Mouse (Mus musculus) lung, embryonic 16.5 days (tissue): ENCODE measurements at regions not wholly inside any gene's neighbourhood (a gene's known extent, or its start where the extent isn't known, plus 50 kb on each side); places are given as distances from the start of the nearest gene placed in this dataset.
A peak's percentile ranks its signal among the peaks of the same experiment; 100 is the strongest.

Experiments used
- ATAC-seq: fragments of 200-750 bp; cut with Nextera tagmentation; 2 replicates; pipeline ENCODE4 v1.8.0; 2017; ENCODE audit warnings: low read depth, mild to moderate bottlenecking, moderate library complexity
- H3K27ac ChIP-seq: fragments of 300-500 bp; sonication (generic); 2 replicates; pipeline ENCODE4 v1.5.1; 2014; ENCODE audit warnings: mild to moderate bottlenecking, control low read depth, low read length
- H3K27me3 ChIP-seq: fragments of 300-500 bp; sonication (generic); 2 replicates; pipeline ENCODE4 v1.6.1; 2014; ENCODE audit warnings: low read depth, low read length, mixed read lengths; ENCODE audit not compliant: control insufficient read depth, insufficient read depth
- H3K36me3 ChIP-seq: fragments of 300-500 bp; sonication (generic); 2 replicates; pipeline ENCODE4 v1.6.1; 2014; ENCODE audit warnings: low read length; ENCODE audit not compliant: control insufficient read depth, insufficient read depth
- H3K4me1 ChIP-seq: fragments of 300-500 bp; sonication (generic); replicated peaks from 2 replicates; pipeline ENCODE4 v1.6.1; 2014; ENCODE audit warnings: low read length, mixed read lengths; ENCODE audit not compliant: control insufficient read depth, insufficient read depth
- H3K4me2 ChIP-seq: fragments of 300-500 bp; sonication (generic); 2 replicates; pipeline ENCODE4 v1.6.1; 2014; ENCODE audit warnings: low read depth, low read length, control low read depth
- H3K4me3 ChIP-seq: fragments of 300-500 bp; sonication (generic); 2 replicates; pipeline ENCODE4 v1.5.1; 2014; ENCODE audit warnings: mild to moderate bottlenecking, low read length, control low read depth
- H3K9ac ChIP-seq: fragments of 300-500 bp; sonication (generic); 2 replicates; pipeline ENCODE4 v1.6.1; 2014; ENCODE audit warnings: low read length, control low read depth
- H3K9me3 ChIP-seq: fragments of 300-500 bp; sonication (generic); 2 replicates; pipeline ENCODE4 v1.6.1; 2016; ENCODE audit warnings: low read length; ENCODE audit not compliant: control insufficient read depth
- WGBS: fragments of 180-500 bp; shearing (Covaris S2); extraction: QIAGEN DNeasy Blood & Tissue Kit; methylation state at CpG from one replicate; pipeline ENCODE4 v1.1.7; 2014; 5-methylcytosine and 5-hydroxymethylcytosine counted together

- Histone ChIP-seq H3K36me3 (no peaks in the 10 kb centered on the region), H3K27me3 (no peaks in the 10 kb centered on the region), H3K27ac (no peak overlapping the region), H3K4me2 (no peak overlapping the region), H3K4me1 (no peaks in the 10 kb centered on the region), H3K9me3 (peaks cover 3% of the 10 kb centered on the region; the same call in 1 of the 2 replicates), H3K4me3 (no peak overlapping the region), H3K9ac (no peak overlapping the region)
- 84% methylated on average over 1 of the region's 1 CpGs for WGBS
- ATAC-seq, result no peak
Measured at GRCm38 (mm10) chr14:9296145-9296544, 630.1 kb upstream of the 4930452B06Rik start.

- H3K27ac ChIP-seq, result no peak overlapping the region
- H3K4me2 ChIP-seq, result no peak overlapping the region
- H3K36me3 ChIP-seq, result no peaks in the 10 kb centered on the region
- H3K4me3 ChIP-seq, result no peak overlapping the region
- no peak for ATAC-seq
- no peaks in the 10 kb centered on the region for H3K27me3 ChIP-seq
- H3K9ac ChIP-seq, result no peak overlapping the region
- WGBS, result 78% methylated on average over 2 of the region's 2 CpGs
- no peaks in the 10 kb centered on the region for H3K4me1 ChIP-seq
- no peaks in the 10 kb centered on the region for H3K9me3 ChIP-seq
Measured at GRCm38 (mm10) chr14:9294555-9294954, 628.5 kb upstream of the 4930452B06Rik start.

- Histone ChIP-seq H3K4me2 (no peak overlapping the region), H3K9ac (no peak overlapping the region), H3K4me3 (no peak overlapping the region), H3K27me3 (no peaks in the 10 kb centered on the region), H3K9me3 (no peaks in the 10 kb centered on the region), H3K4me1 (no peaks in the 10 kb centered on the region), H3K27ac (no peak overlapping the region), H3K36me3 (no peaks in the 10 kb centered on the region)
- ATAC-seq, result no peak
- WGBS, result 92% methylated on average over 1 of the region's 1 CpGs
Measured at GRCm38 (mm10) chr14:9288103-9288502, 622.1 kb upstream of the 4930452B06Rik start.

GRCm38 (mm10) chr14:9285606-9286002 lies 619.6 kb upstream of the 4930452B06Rik start:
- Histone ChIP-seq H3K9ac (no peak overlapping the region), H3K36me3 (no peaks in the 10 kb centered on the region), H3K4me3 (no peak overlapping the region), H3K4me1 (no peaks in the 10 kb centered on the region), H3K27ac (no peak overlapping the region), H3K27me3 (no peaks in the 10 kb centered on the region), H3K9me3 (no peaks in the 10 kb centered on the region), H3K4me2 (no peak overlapping the region)
- no peak for ATAC-seq
- 83% methylated on average over 7 of the region's 7 CpGs for WGBS

DNA sequence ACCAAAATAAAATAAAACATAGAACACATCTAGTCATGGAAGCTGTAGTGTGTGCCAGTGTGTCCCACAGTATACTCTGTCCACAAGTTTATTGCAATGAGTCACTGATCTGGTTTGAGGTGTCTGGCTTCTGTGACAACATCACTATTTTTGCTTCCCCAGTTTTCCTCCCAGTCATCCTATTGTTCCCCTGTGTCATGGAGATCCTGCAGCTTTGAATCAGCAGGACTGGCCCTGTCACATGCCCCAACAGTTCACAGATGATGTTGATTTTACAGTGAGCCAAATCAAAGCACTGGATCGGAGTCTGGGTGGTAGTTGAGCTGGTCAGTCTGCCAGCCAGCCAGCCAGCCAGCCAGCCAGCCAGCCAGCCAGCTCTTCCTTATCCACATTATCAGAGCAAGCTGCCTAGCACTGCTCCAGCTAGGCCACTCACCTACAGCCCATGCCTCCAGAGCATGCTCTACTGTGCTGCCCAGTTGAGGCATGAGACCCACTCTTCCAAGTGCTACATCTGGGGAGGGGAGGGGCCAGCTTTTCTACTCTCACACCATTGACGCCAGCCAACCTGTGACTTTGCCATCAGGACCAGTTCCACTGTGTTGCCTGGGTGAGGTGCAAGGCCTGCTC lies 619.1 kb upstream of the 4930452B06Rik start:
- Histone ChIP-seq H3K27ac (no peak overlapping the region), H3K4me3 (no peak overlapping the region), H3K4me2 (no peak overlapping the region), H3K4me1 (no peaks in the 10 kb centered on the region), H3K36me3 (no peaks in the 10 kb centered on the region), H3K9me3 (no peaks in the 10 kb centered on the region), H3K27me3 (no peaks in the 10 kb centered on the region), H3K9ac (no peak overlapping the region)
- WGBS, result 58% methylated on average over 2 of the region's 2 CpGs
- no peak for ATAC-seq

DNA sequence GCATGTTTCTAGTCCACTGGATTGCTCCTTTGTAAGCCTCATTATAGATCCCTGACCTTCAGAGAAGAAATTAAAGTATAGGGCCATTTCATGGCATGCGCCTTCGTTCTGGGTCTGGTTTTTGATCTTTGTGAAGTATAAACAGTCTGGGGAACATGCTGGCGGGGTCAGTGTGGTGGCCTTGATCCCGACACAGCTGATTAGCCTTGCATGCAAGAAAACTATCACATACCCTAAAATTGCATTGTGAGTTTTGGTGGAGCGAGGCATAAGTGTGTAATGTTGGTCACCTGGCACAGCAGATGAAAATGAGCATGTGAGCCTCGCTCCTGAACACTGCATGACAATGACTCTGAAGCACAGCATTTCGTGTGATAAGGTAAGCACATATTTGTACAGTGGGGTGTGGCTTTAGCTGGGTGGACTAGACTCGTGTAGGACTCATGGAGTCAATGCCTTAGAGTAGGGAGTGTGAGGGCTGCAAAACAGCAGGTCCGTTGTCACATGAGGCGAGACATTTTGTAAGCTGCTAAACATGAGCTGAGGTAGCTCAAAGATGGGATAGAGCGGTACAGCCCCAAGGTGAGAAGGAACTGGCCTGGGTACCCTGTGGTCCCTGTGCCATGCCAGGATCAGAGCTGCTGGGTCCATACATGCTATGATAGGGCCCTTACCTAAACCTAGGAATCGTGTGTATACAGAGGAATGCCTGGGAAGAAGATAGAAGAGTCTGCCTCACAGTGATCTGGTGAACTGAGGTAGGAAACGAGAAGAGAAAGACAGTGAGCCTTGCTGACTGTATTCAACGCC lies 601.4 kb upstream of the 4930452B06Rik start:
- 0 out of 2 replicates have a peak, but pooled peaks have one; percentile 20 for ATAC-seq
- Histone ChIP-seq H3K27ac (no peak overlapping the region), H3K4me2 (no peak overlapping the region), H3K36me3 (no peaks in the 10 kb centered on the region), H3K9ac (no peak overlapping the region), H3K4me3 (no peak overlapping the region), H3K27me3 (no peaks in the 10 kb centered on the region), H3K4me1 (no peaks in the 10 kb centered on the region; the same call in 1 of the 2 replicates), H3K9me3 (no peaks in the 10 kb centered on the region)
- WGBS, result 57% methylated on average over 14 of the region's 14 CpGs

GRCm38 (mm10) chr14:9252017-9252416 lies 586.0 kb upstream of the 4930452B06Rik start:
- H3K36me3 ChIP-seq, result no peaks in the 10 kb centered on the region
- 53% methylated on average over 1 of the region's 1 CpGs for WGBS
- H3K4me3 ChIP-seq, result no peak overlapping the region
- no peak overlapping the region for H3K4me2 ChIP-seq
- H3K9me3 ChIP-seq, result no peaks in the 10 kb centered on the region
- no peak overlapping the region for H3K27ac ChIP-seq
- no peak for ATAC-seq
- no peaks in the 10 kb centered on the region for H3K27me3 ChIP-seq
- no peaks in the 10 kb centered on the region for H3K4me1 ChIP-seq
- H3K9ac ChIP-seq, result no peak overlapping the region

GRCm38 (mm10) chr14:9245266-9245665 lies 579.2 kb upstream of the 4930452B06Rik start:
- no peaks in the 10 kb centered on the region for H3K27me3 ChIP-seq
- no peaks in the 10 kb centered on the region for H3K9me3 ChIP-seq
- no peak overlapping the region for H3K4me3 ChIP-seq
- no peak overlapping the region for H3K4me2 ChIP-seq
- no peaks in the 10 kb centered on the region for H3K4me1 ChIP-seq
- H3K27ac ChIP-seq, result no peak overlapping the region
- WGBS, result 18% methylated on average over 1 of the region's 1 CpGs
- no peak for ATAC-seq
- H3K9ac ChIP-seq, result no peak overlapping the region
- no peaks in the 10 kb centered on the region for H3K36me3 ChIP-seq

GRCm38 (mm10) chr14:9243336-9243735 lies 577.3 kb upstream of the 4930452B06Rik start:
- no peak overlapping the region for H3K4me3 ChIP-seq
- ATAC-seq, result no peak
- H3K9ac ChIP-seq, result no peak overlapping the region
- H3K4me1 ChIP-seq, result no peaks in the 10 kb centered on the region
- no peak overlapping the region for H3K27ac ChIP-seq
- no peaks in the 10 kb centered on the region for H3K36me3 ChIP-seq
- H3K4me2 ChIP-seq, result no peak overlapping the region
- H3K9me3 ChIP-seq, result no peaks in the 10 kb centered on the region
- no peaks in the 10 kb centered on the region for H3K27me3 ChIP-seq
